Mouse (Mus musculus) liver, adult 2 months (tissue): ENCODE results near the gene Zfp114.

Experiments
- CTCF ChIP-seq: fragments of 200-500 bp; IDR thresholded peaks from 2 replicates; pipeline ENCODE4 v1.5.1; 2011; ENCODE audit warnings: low read depth, low read length, control low read depth
- POLR2A ChIP-seq: fragments of 200-500 bp; IDR thresholded peaks from 2 replicates; pipeline ENCODE4 v1.6.1; 2011; ENCODE audit warnings: low read length, control low read depth; ENCODE audit not compliant: insufficient read depth; ENCODE audit errors: extremely low read depth

- TF ChIP-seq POLR2A (no peak), CTCF (no peak)
These were observed 2.7 kb upstream of the Zfp114 start for GRCm38 (mm10) chr7:24172191-24172590.
